Mouse (Mus musculus) intestine, embryonic 14.5 days (tissue): ENCODE data around the gene Cacng2. TPM values are rescaled to one million over a fixed set of nuclear protein-coding genes. Genes with fewer than 3 reads are reported as not detected.
A peak's percentile ranks its signal among the peaks of the same experiment; 100 is the strongest.

Experiments used
- ATAC-seq: fragments of 200-750 bp; cut with Nextera tagmentation; replicated peaks from 2 replicates; pipeline ENCODE4 v1.8.0; 2017; ENCODE audit warnings: low read depth, moderate number of reproducible peaks, moderate TSS enrichment, moderate library complexity; ENCODE audit not compliant: low FRiP score, low TSS enrichment
- DNase-seq: peaks from one replicate; pipeline ENCODE4 v3.0.0-alpha.2; 2018; ENCODE audit warnings: low spot score
- H3K27ac ChIP-seq: fragments of 300-500 bp; sonication (generic); 2 replicates; pipeline ENCODE4 v1.5.1; 2014; ENCODE audit warnings: low read depth, mild to moderate bottlenecking, control low read depth
- H3K27me3 ChIP-seq: fragments of 300-500 bp; sonication (generic); replicated peaks from 2 replicates; pipeline ENCODE4 v1.6.1; 2014; ENCODE audit warnings: low read length, control low read depth; ENCODE audit not compliant: control insufficient read depth, insufficient read depth
- H3K36me3 ChIP-seq: fragments of 300-500 bp; sonication (generic); 2 replicates; pipeline ENCODE4 v1.6.1; 2014; ENCODE audit warnings: low read length, control low read depth; ENCODE audit not compliant: control insufficient read depth, insufficient read depth
- H3K4me1 ChIP-seq: fragments of 300-500 bp; sonication (generic); replicated peaks from 2 replicates; pipeline ENCODE4 v1.6.1; 2014; ENCODE audit warnings: low read length, control low read depth, mixed read lengths; ENCODE audit not compliant: control insufficient read depth, insufficient read depth
- H3K4me2 ChIP-seq: fragments of 300-500 bp; sonication (generic); 2 replicates; pipeline ENCODE4 v1.6.1; 2014; ENCODE audit warnings: low read length
- H3K4me3 ChIP-seq: fragments of 300-500 bp; sonication (generic); 2 replicates; pipeline ENCODE4 v1.5.1; 2014; ENCODE audit warnings: low read depth, low read length, control low read depth, mixed read lengths
- H3K9ac ChIP-seq: fragments of 300-500 bp; sonication (generic); 2 replicates; pipeline ENCODE4 v1.6.1; 2014; ENCODE audit warnings: mild to moderate bottlenecking, low read length
- H3K9me3 ChIP-seq: fragments of 300-500 bp; sonication (generic); 2 replicates; pipeline ENCODE4 v1.6.1; 2016; ENCODE audit warnings: low read length, control low read depth; ENCODE audit not compliant: control insufficient read depth
- WGBS: fragments of 180-500 bp; shearing (Covaris S2); extraction: QIAGEN DNeasy Blood & Tissue Kit; methylation state at CpG from one replicate; pipeline ENCODE4 v1.1.7; 2014; 5-methylcytosine and 5-hydroxymethylcytosine counted together
- polyA plus RNA-seq: library from polyadenylated mRNA; unstranded; fragments of >200 nt; fragmentation: Nextera tagmentation; extraction: Ambion mirVana; gene quantifications from 2 replicates; pipeline ENCODE4 v1.2.1, GENCODE M21; 2014

Gene Cacng2
- 0.07 and 0.15 TPM in 2 replicates for polyA plus RNA-seq

- no peak within 1 kb of the TSS for H3K27ac ChIP-seq
- 1% methylated on average over 39 of the region's 42 CpGs for WGBS
- no peaks in the 10 kb centered on the region for H3K9me3 ChIP-seq
- no peaks in the 10 kb centered on the region for H3K36me3 ChIP-seq
- ATAC-seq = peak; percentile 98
- H3K4me2 ChIP-seq = peak within 1 kb of the TSS; percentile 43
- H3K9ac ChIP-seq = no peak within 1 kb of the TSS
- H3K4me1 ChIP-seq = no peaks in the 10 kb centered on the region
- H3K4me3 ChIP-seq = peak within 1 kb of the TSS; percentile 1; the same call in 1 of the 2 replicates
- peaks cover 22% of the 10 kb centered on the region; the same call in 1 of the 2 replicates for H3K27me3 ChIP-seq
- DNase-seq = peak; percentile 99
Observed at GRCm38 (mm10) chr15:78119704-78120103, at the start of gene Cacng2. TSS of gene Cacng2 (minus strand) at chr15:78120028.

DNA sequence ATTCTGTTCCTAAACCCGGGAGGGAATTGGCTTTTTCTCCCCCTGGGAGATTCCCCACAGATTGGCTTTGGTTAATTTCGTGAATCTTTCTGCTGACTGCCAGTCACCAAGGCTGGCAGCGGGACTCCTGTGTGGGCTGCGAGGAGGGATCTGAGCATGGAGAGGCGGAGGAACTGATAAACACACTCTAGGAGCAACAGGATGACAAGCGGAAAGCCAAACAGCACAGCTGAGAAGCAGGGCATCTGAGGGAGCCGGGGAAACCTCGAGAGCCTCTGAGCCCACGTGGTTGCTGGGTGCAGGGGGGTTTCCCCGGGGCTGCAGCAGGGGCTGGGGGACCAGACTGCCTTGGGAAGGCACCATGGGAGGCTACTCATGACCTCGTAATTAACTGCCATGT is 49.7 kb upstream of the Cacng2 start:
- H3K27ac ChIP-seq = no peak overlapping the region
- no peak overlapping the region for H3K9ac ChIP-seq
- no peaks in the 10 kb centered on the region for H3K27me3 ChIP-seq
- WGBS = 79% methylated on average over 11 of the region's 11 CpGs
- H3K4me3 ChIP-seq = no peak overlapping the region
- peaks cover 11% of the 10 kb centered on the region; the same call in 1 of the 2 replicates for H3K36me3 ChIP-seq
- no peak overlapping the region for H3K4me2 ChIP-seq
- H3K9me3 ChIP-seq = no peaks in the 10 kb centered on the region
- DNase-seq = no peak
- ATAC-seq = no peak
- H3K4me1 ChIP-seq = peaks cover 10% of the 10 kb centered on the region

DNA sequence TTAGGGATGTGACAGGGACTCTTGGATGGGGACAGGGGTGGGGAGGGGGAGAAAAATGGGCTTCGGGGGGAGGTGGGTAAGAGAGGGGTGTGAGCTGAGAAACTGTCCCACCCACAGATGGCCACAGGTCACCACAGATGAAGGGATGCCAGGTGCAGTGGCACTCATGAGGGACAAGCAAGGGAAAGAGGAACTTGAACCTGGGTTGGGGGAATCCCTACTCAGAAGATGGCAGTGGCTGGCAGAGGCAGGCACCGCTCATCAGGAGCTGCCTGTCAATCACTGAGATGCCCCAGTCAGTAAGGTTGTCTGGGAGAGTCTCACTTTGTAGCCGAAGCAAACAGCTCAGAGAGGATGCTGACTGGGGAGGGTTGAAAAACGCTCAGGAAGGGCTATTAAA is 45.5 kb upstream of the Cacng2 start:
- Histone ChIP-seq H3K27ac (no peak overlapping the region), H3K4me3 (no peak overlapping the region), H3K36me3 (peaks cover 17% of the 10 kb centered on the region; the same call in 1 of the 2 replicates), H3K9me3 (no peaks in the 10 kb centered on the region), H3K27me3 (no peaks in the 10 kb centered on the region), H3K9ac (no peak overlapping the region), H3K4me1 (no peaks in the 10 kb centered on the region), H3K4me2 (no peak overlapping the region)
- 88% methylated on average over 4 of the region's 4 CpGs for WGBS
- DNase-seq = no peak
- ATAC-seq = no peak

DNA sequence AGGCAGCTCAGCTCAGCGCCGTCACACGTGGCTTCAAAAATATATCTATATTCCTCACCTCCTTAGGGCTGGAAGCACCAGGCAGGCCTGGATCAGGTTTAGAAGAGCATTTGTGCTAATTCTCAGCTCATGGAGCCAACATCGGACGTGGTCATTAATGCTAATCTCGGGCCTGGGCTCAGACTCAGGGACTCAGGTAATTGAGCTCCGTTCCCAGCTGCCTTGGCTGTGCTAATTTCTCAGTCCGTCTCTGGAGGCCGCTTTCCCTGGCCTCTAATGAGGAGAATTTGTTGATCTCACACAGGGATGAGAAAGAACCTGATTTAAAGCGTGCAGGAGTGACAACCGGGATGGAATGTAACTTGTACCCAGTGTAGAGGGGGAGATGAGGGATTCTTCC is 44.6 kb upstream of the Cacng2 start:
- 90% methylated on average over 11 of the region's 11 CpGs for WGBS
- no peaks in the 10 kb centered on the region for H3K4me1 ChIP-seq
- no peak overlapping the region for H3K27ac ChIP-seq
- peaks cover 17% of the 10 kb centered on the region; the same call in 1 of the 2 replicates for H3K36me3 ChIP-seq
- no peak overlapping the region for H3K4me2 ChIP-seq
- DNase-seq (no peak), ATAC-seq (no peak)
- H3K9ac ChIP-seq = no peak overlapping the region
- H3K9me3 ChIP-seq = no peaks in the 10 kb centered on the region
- no peaks in the 10 kb centered on the region for H3K27me3 ChIP-seq
- H3K4me3 ChIP-seq = no peak overlapping the region

GRCm38 (mm10) chr15:78161946-78162345 is 42.1 kb upstream of the Cacng2 start:
- ATAC-seq (no peak), DNase-seq (no peak)
- Histone ChIP-seq H3K4me3 (no peak overlapping the region), H3K9ac (no peak overlapping the region), H3K4me1 (no peaks in the 10 kb centered on the region), H3K36me3 (peaks cover 10% of the 10 kb centered on the region; the same call in 1 of the 2 replicates), H3K27me3 (no peaks in the 10 kb centered on the region), H3K4me2 (no peak overlapping the region), H3K9me3 (no peaks in the 10 kb centered on the region), H3K27ac (no peak overlapping the region)
- WGBS = 80% methylated on average over 9 of the region's 9 CpGs

DNA sequence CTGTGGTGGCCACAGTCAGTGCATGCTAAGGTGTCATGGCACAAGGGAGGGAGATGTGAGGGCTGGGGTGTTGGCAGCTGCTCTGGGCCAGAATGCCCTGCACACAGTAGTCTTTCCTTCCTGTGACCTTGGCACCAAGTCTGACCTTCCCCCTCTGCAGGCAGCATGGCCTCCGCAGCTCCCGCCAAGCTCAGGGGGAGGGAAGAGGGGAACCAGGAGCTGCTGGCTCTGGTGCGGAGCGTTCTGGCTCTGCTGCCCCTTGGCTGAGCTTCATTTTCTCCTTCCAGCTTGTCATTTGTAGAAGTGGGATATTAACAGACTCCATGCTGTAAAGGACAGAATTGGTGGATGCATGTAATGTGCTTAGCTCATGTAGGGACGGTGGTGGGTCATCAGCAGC is 38.5 kb upstream of the Cacng2 start:
- no peak overlapping the region for H3K27ac ChIP-seq
- H3K4me1 ChIP-seq = no peaks in the 10 kb centered on the region
- H3K27me3 ChIP-seq = no peaks in the 10 kb centered on the region
- H3K4me2 ChIP-seq = no peak overlapping the region
- H3K36me3 ChIP-seq = 0 out of 2 replicates have a peak, but pooled peaks cover 4% of the 10 kb centered on the region
- DNase-seq (no peak), ATAC-seq (no peak)
- H3K9me3 ChIP-seq = no peaks in the 10 kb centered on the region
- no peak overlapping the region for H3K4me3 ChIP-seq
- H3K9ac ChIP-seq = no peak overlapping the region
- 83% methylated on average over 5 of the region's 5 CpGs for WGBS

DNA sequence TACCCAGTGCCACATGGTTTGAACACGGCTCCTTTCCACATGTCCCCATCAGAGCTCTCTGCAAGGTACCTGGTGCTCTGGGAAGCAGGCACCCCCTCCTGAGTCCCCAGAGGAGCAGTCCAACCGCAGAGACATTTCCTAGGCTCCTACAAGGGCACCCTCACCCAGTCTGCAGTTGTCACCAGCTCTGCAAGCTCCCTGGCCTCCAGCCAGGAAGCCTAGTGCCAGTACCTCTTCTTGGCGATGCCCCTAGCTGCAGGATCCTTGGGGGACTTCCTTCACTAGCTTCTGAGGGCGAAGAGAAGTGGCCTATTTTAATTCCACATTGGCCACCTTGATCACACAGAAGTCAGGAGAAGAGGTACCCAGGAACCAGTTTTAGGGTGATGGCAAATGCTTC is 38.0 kb upstream of the Cacng2 start:
- no peak overlapping the region for H3K9ac ChIP-seq
- H3K27me3 ChIP-seq = no peaks in the 10 kb centered on the region
- 63% methylated on average over 4 of the region's 4 CpGs for WGBS
- H3K27ac ChIP-seq = no peak overlapping the region
- no peak overlapping the region for H3K4me3 ChIP-seq
- no peaks in the 10 kb centered on the region for H3K36me3 ChIP-seq
- no peak overlapping the region for H3K4me2 ChIP-seq
- DNase-seq = no peak
- no peaks in the 10 kb centered on the region for H3K4me1 ChIP-seq
- no peaks in the 10 kb centered on the region for H3K9me3 ChIP-seq
- ATAC-seq = no peak

DNA sequence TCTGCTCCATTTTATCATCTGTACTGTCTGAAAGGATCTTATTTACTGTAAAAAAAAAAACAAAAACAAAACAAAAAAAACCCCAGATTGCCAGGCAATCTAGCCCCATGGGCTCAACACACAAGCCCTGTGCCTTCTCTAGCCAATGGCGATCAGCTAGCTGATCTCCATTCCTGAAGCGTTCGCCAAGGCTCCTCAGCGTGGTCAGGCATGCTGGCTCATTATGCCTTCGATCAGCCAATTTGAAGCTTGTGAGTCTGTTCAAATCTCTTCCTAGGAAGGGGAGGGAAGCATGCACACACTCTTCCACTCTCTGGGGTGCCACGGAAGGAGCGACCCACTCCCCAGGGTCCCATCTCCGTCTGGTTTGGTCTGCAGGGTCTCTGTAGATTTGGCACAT is 37.5 kb upstream of the Cacng2 start:
- no peak for DNase-seq
- ATAC-seq = no peak
- H3K9ac ChIP-seq = no peak overlapping the region
- no peaks in the 10 kb centered on the region for H3K27me3 ChIP-seq
- H3K4me3 ChIP-seq = no peak overlapping the region
- no peak overlapping the region for H3K4me2 ChIP-seq
- no peaks in the 10 kb centered on the region for H3K9me3 ChIP-seq
- H3K36me3 ChIP-seq = no peaks in the 10 kb centered on the region
- no peak overlapping the region for H3K27ac ChIP-seq
- 83% methylated on average over 8 of the region's 8 CpGs for WGBS
- no peaks in the 10 kb centered on the region for H3K4me1 ChIP-seq

GRCm38 (mm10) chr15:78155421-78155820 is 35.6 kb upstream of the Cacng2 start:
- no peak overlapping the region for H3K4me3 ChIP-seq
- H3K9me3 ChIP-seq = no peaks in the 10 kb centered on the region
- H3K4me2 ChIP-seq = no peak overlapping the region
- H3K36me3 ChIP-seq = no peaks in the 10 kb centered on the region
- no peaks in the 10 kb centered on the region for H3K4me1 ChIP-seq
- no peak overlapping the region for H3K27ac ChIP-seq
- H3K9ac ChIP-seq = no peak overlapping the region
- no peak for DNase-seq
- 88% methylated on average over 6 of the region's 6 CpGs for WGBS
- ATAC-seq = no peak
- H3K27me3 ChIP-seq = no peaks in the 10 kb centered on the region
